Mouse (Mus musculus): ENCODE results near the gene Zfp36.

DNA sequence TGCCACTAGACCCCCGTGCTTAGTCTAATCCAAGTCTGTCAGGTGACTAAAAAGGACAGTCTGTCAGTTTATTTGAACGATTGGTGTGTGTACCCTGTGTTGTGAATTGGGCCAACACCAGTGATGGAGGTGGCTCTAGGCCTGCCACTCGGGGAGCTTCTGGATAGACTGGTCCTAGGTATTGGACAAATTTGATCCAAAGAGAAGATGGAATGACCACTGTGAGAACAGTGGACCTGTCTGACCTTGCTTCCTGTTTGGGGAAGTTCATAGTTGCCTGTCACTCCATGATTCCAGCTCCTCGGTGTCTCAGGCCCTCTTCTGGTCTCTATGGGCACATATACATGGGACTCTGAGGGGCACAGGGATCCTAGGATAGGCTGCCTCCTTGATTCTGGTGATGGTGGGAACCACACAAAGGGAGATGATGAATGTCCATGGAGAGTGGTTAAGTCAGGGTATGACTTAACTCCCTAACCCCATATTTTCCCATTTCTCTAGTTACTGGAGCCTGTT is 28.3 kb downstream of the Zfp36 start:
- TF ChIP-seq CTCF (conservative IDR thresholded peaks at IDR 0.05; ENCODE audit: insufficient read depth, insufficient read length, low read depth, low read length) = no peak
- no peak for TF ChIP-seq POLR2A (IDR thresholded peaks at IDR 0.05; ENCODE audit: low read depth, low read length)

Measured in kidney, adult 2 months (tissue).